Mouse (Mus musculus) midbrain, postnatal 0 days (tissue): ENCODE data around the gene Uts2r. TPM values are rescaled to one million over a fixed set of nuclear protein-coding genes. Genes with fewer than 3 reads are reported as not detected.

ENCODE experiments used
- ATAC-seq: fragments of 200-750 bp; cut with Nextera tagmentation; 2 replicates; pipeline ENCODE4 v1.8.0; 2017; ENCODE audit warnings: moderate number of reproducible peaks, mild to moderate bottlenecking, moderate TSS enrichment, moderate library complexity; ENCODE audit not compliant: low FRiP score
- DNase-seq: peaks from one replicate; pipeline ENCODE4 v3.0.0-alpha.2; 2015; ENCODE audit warnings: low spot score
- H3K27ac ChIP-seq: fragments of 300-500 bp; sonication (generic); 2 replicates; pipeline ENCODE4 v1.5.1; 2014; ENCODE audit warnings: low read depth, mild to moderate bottlenecking, low read length, mixed read lengths
- H3K27me3 ChIP-seq: fragments of 300-500 bp; sonication (generic); 2 replicates; pipeline ENCODE4 v1.6.1; 2014; ENCODE audit warnings: low read length, control low read depth, mixed read lengths; ENCODE audit not compliant: insufficient read depth
- H3K36me3 ChIP-seq: fragments of 300-500 bp; sonication (generic); 2 replicates; pipeline ENCODE4 v1.6.1; 2014; ENCODE audit warnings: low read length, control low read depth, mixed read lengths; ENCODE audit not compliant: insufficient read depth
- H3K4me1 ChIP-seq: fragments of 300-500 bp; sonication (generic); 2 replicates; pipeline ENCODE4 v1.6.1; 2014; ENCODE audit warnings: mild to moderate bottlenecking, control low read depth, antibody characterized with exemption, low read length, mixed read lengths; ENCODE audit not compliant: insufficient read depth
- H3K4me2 ChIP-seq: fragments of 300-500 bp; sonication (generic); 2 replicates; pipeline ENCODE4 v1.6.1; 2014; ENCODE audit warnings: low read depth, mild to moderate bottlenecking, low read length, mixed read lengths; ENCODE audit not compliant: poor library complexity, severe bottlenecking
- H3K4me3 ChIP-seq: fragments of 300-500 bp; sonication (generic); 2 replicates; pipeline ENCODE4 v1.5.1; 2014; ENCODE audit warnings: low read depth, mild to moderate bottlenecking, low read length, moderate library complexity
- H3K9ac ChIP-seq: fragments of 300-500 bp; sonication (generic); replicated peaks from 2 replicates; pipeline ENCODE4 v1.6.1; 2014; ENCODE audit warnings: mild to moderate bottlenecking, low read length, moderate library complexity, mixed read lengths; ENCODE audit not compliant: poor library complexity, severe bottlenecking
- H3K9me3 ChIP-seq: fragments of 300-500 bp; sonication (generic); 2 replicates; pipeline ENCODE4 v1.6.1; 2016; ENCODE audit warnings: low read length, control low read depth
- CTCF ChIP-seq: IDR thresholded peaks from 2 replicates; pipeline ENCODE4 v1.5.1; 2016; ENCODE audit warnings: antibody characterized with exemption, mild to moderate bottlenecking
- WGBS: fragments of 180-500 bp; shearing (Covaris S2); extraction: QIAGEN DNeasy Blood & Tissue Kit; methylation state at CpG from one replicate; pipeline ENCODE4 v1.1.7; 2014; 5-methylcytosine and 5-hydroxymethylcytosine counted together
- polyA plus RNA-seq: library from polyadenylated mRNA; unstranded; fragments of >200 nt; fragmentation: Nextera tagmentation; extraction: Ambion mirVana; gene quantifications from 2 replicates; pipeline ENCODE4 v1.2.1, GENCODE M21; 2015
- total RNA-seq: library from RNA; depleted of rRNA; stranded (reverse); fragments of >200 nt; gene quantifications from 2 replicates; pipeline ENCODE4 v1.2.3, GENCODE M21; 2014

The Uts2r gene
- total and polyA plus RNA-seq, 2 experiments from 2014 or later = 0.66 to 1.5 TPM

DNA sequence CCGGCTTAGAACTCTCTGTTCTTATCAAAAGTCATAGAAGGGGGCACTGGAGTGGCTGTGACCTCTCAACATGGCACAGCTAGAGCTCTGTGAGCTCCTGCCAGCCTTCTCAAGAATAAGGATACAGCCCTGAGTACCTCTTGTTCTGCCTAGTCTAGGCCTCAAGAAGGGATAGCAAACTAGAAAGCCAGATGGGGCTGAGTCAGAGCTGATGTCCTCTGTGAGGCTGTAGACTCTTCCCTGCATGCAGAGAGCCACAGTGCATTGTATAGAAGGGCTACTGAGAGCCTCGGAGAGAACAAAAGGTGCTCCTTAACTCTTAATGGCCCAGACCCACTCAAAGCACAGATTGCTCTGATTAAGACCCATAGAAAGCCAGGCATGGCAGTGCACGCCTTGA is 14.2 kb downstream of the Uts2r start:
- Histone ChIP-seq H3K9me3 (no peaks in the 10 kb centered on the region), H3K36me3 (no peaks in the 10 kb centered on the region; the same call in 1 of the 2 replicates), H3K27me3 (no peaks in the 10 kb centered on the region), H3K4me2 (no peak overlapping the region), H3K9ac (no peak overlapping the region), H3K4me3 (no peak overlapping the region), H3K4me1 (0 out of 2 replicates have a peak, but pooled peaks cover 5% of the 10 kb centered on the region), H3K27ac (no peak overlapping the region)
- no peak for DNase-seq
- no peak for ATAC-seq
- 46% methylated on average over 3 of the region's 3 CpGs for WGBS
- TF ChIP-seq CTCF = no peak

DNA sequence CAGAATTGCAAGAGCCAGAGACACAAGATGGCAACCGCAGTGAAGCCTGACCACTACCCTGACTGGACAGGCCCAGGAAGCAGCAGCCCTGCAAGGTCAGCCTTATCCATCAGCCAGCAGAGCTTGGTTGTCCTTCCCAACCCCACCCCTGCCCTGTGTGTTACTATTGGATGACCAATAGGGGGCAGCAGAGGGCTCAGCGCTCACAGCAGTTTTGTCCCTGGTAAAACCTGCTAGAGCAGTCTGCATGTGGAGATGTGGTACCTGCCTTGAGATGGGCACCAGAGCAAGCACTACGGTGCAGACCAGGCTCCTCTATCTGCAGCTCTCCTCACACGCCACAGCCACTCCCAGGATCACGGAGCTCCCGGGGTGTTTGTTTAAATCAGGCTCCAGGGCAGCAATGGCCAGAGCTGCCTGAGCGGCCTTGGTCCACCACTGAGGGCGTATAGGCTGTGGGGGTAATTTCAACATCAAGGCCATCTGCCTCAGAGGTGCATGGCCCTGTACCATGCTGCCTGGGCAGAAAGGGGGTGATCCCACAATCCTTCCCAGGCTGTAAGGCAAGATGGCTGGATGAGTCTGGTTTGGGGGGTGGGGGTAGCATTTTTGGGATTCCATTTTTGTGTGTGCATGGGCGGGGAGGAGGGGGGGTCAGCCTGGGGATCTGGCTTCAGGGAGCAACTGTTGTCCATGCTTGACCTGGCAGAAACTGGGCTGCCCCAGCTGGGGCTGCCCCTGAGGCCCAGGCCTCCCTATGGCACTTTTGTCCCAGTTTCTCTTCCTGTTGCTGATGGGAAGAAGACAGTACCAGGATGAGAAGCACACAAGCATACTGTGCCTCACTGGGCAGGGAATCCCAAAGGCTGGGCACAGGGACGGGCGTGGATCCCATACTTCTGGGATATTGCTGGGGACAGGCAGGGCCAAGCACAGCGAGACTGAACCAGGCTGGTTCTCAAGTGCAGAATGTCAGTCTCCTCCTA is 16.5 kb downstream of the Uts2r start:
- WGBS = 56% methylated on average over 12 of the region's 12 CpGs
- Histone ChIP-seq H3K4me1 (0 out of 2 replicates have a peak, but pooled peaks cover 5% of the 10 kb centered on the region), H3K4me2 (no peak overlapping the region), H3K36me3 (peaks cover 9% of the 10 kb centered on the region), H3K27me3 (no peaks in the 10 kb centered on the region), H3K9me3 (no peaks in the 10 kb centered on the region), H3K4me3 (no peak overlapping the region), H3K9ac (no peak overlapping the region), H3K27ac (0 out of 2 replicates have a peak overlapping the region, but pooled peaks have one; percentile 32)
- DNase-seq (peak; percentile 66), ATAC-seq (no peak)
- peak; percentile 80 for TF ChIP-seq CTCF

DNA sequence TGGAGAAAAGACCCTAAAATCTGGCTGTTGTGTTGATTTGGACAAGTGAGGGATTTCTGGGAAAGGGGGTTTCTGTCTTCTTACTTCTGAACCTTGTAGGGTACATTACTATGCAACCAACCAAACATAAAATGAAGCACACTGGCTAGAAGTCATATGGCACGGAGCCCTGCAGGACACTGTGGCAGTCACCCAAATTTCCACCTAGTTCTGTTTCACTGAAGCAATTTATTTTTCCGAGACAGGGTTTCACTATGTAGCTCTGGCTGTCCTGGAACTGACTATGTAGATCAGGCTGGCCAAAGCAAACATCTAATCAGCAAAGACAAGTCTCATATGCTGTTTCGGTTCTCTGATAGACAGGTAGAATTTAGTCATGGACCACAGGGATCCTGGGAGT is 29.6 kb downstream of the Uts2r start:
- Histone ChIP-seq H3K4me2 (no peak overlapping the region), H3K4me3 (no peak overlapping the region), H3K9ac (no peak overlapping the region), H3K4me1 (no peaks in the 10 kb centered on the region), H3K27ac (no peak overlapping the region), H3K27me3 (no peaks in the 10 kb centered on the region), H3K36me3 (peaks cover 19% of the 10 kb centered on the region), H3K9me3 (no peaks in the 10 kb centered on the region)
- WGBS = 81% methylated on average over 3 of the region's 3 CpGs
- no peak for TF ChIP-seq CTCF
- DNase-seq (no peak), ATAC-seq (no peak)

DNA sequence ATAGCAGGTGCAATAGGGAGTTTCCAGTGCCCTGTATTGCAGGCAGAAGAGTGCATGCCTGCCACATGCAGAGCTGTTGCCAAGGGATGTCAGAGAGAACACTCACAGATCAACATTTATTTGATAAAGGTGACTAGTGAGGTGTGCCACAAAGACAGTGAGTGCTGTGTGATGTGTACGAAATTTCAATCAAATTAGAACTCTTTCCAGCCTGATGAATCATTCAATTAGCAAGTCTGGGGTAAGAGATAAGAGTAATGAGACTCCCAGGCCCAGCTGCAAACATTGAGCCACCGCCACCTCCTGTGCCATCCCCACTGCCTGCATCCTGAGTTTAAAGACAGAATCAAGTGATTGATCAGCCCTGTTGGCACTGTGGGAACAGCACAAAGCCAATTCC is 32.7 kb downstream of the Uts2r start:
- no peak for ATAC-seq
- Histone ChIP-seq H3K9me3 (no peaks in the 10 kb centered on the region), H3K4me1 (no peaks in the 10 kb centered on the region), H3K4me3 (no peak overlapping the region), H3K27me3 (no peaks in the 10 kb centered on the region), H3K27ac (no peak overlapping the region), H3K9ac (no peak overlapping the region), H3K36me3 (peaks cover 19% of the 10 kb centered on the region), H3K4me2 (no peak overlapping the region)
- DNase-seq = no peak
- no peak for TF ChIP-seq CTCF
- 76% methylated on average over 2 of the region's 2 CpGs for WGBS

DNA sequence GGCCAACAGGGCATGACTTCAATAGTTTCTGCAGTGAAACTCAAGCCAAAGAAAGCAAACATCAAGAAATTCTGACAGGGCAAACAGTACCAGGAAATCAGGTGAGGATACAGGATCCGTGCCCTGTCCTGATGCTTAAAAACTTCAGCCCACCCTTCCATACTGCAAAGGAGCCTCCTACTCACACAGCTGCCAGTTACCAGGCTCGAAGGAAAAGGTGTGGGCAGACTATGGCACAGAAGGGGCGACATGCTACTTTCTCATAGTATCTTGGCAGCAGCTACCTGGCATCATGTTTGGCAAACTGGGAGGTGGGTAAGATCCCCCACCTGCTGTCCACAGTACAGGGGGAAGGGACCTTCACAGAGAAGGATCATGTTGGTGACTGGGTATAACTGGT is 33.3 kb downstream of the Uts2r start:
- 91% methylated on average over 3 of the region's 3 CpGs for whole genome bisulfite sequencing
- H3K9ac ChIP-seq = no peak overlapping the region
- DNase-seq (no peak), ATAC-seq (no peak)
- TF ChIP-seq CTCF = no peak
- no peaks in the 10 kb centered on the region for H3K4me1 ChIP-seq
- H3K27ac ChIP-seq = no peak overlapping the region
- no peak overlapping the region for H3K4me3 ChIP-seq
- H3K9me3 ChIP-seq = no peaks in the 10 kb centered on the region
- no peaks in the 10 kb centered on the region for H3K27me3 ChIP-seq
- H3K4me2 ChIP-seq = no peak overlapping the region
- peaks cover 19% of the 10 kb centered on the region for H3K36me3 ChIP-seq

DNA sequence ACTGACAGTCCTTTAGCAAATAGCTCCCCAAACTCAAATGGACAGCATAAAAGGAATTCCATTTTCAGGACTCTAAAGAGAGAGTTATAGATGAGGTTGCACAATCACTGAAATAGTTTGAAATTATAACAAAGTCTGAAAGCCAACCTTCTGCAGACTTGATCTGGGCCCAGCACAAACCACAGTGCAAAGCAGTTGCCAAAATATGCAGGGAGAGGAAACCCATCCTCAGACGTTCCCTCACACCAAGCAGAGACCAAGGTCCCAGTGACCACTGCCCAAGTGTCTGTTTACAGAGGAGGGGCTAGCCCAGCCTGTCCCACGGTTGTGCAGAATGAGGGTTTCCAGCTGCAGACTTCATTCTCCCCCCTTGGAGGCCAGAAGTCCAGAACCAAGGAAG is 38.6 kb downstream of the Uts2r start:
- Histone ChIP-seq H3K9ac (no peak overlapping the region), H3K27me3 (no peaks in the 10 kb centered on the region), H3K9me3 (no peaks in the 10 kb centered on the region), H3K27ac (no peak overlapping the region), H3K4me3 (no peak overlapping the region), H3K36me3 (peaks cover 18% of the 10 kb centered on the region), H3K4me2 (no peak overlapping the region), H3K4me1 (no peaks in the 10 kb centered on the region; the same call in 1 of the 2 replicates)
- no peak for TF ChIP-seq CTCF
- ATAC-seq (no peak), DNase-seq (no peak)
- 60% methylated on average over 2 of the region's 2 CpGs for WGBS
